Mouse (Mus musculus) liver, postnatal 0 days (tissue): ENCODE data around the gene 2310022A10Rik. TPM values are rescaled to one million over a fixed set of nuclear protein-coding genes. Genes with fewer than 3 reads are reported as not detected.
A peak's percentile ranks its signal among the peaks of the same experiment; 100 is the strongest.

Experiments used
- ATAC-seq: fragments of 200-750 bp; cut with Nextera tagmentation; 2 replicates; pipeline ENCODE4 v1.8.0; 2017; ENCODE audit warnings: mild to moderate bottlenecking, moderate library complexity
- DNase-seq: peaks from one replicate; pipeline ENCODE4 v3.0.0-alpha.2; 2016
- H3K27ac ChIP-seq: fragments of 300-500 bp; sonication (generic); 2 replicates; pipeline ENCODE4 v1.5.1; 2014; ENCODE audit warnings: antibody characterized with exemption, moderate library complexity, mild to moderate bottlenecking, low read depth
- H3K27me3 ChIP-seq: fragments of 300-500 bp; sonication (generic); 2 replicates; pipeline ENCODE4 v1.6.1; 2014; ENCODE audit warnings: low read length, control low read depth, mixed read lengths; ENCODE audit not compliant: insufficient read depth
- H3K36me3 ChIP-seq: fragments of 300-500 bp; sonication (generic); replicated peaks from 2 replicates; pipeline ENCODE4 v1.6.1; 2014; ENCODE audit warnings: mild to moderate bottlenecking, control low read depth, low read length, moderate library complexity, mixed read lengths; ENCODE audit not compliant: insufficient read depth
- H3K4me1 ChIP-seq: fragments of 300-500 bp; sonication (generic); 2 replicates; pipeline ENCODE4 v1.6.1; 2014; ENCODE audit warnings: antibody characterized with exemption, mild to moderate bottlenecking, control low read depth; ENCODE audit not compliant: insufficient read depth
- H3K4me2 ChIP-seq: fragments of 300-500 bp; sonication (generic); 2 replicates; pipeline ENCODE4 v1.6.1; 2014; ENCODE audit warnings: low read depth, mild to moderate bottlenecking, low read length, moderate library complexity, mixed read lengths
- H3K4me3 ChIP-seq: fragments of 300-500 bp; sonication (generic); 2 replicates; pipeline ENCODE4 v1.5.1; 2014; ENCODE audit warnings: low read depth, low read length
- H3K9ac ChIP-seq: fragments of 300-500 bp; sonication (generic); replicated peaks from 2 replicates; pipeline ENCODE4 v1.6.1; 2014; ENCODE audit warnings: mild to moderate bottlenecking, moderate library complexity
- H3K9me3 ChIP-seq: fragments of 300-500 bp; sonication (generic); 2 replicates; pipeline ENCODE4 v1.6.1; 2016; ENCODE audit warnings: mild to moderate bottlenecking, control low read depth, low read length, mixed read lengths
- CTCF ChIP-seq: sonication (generic); IDR thresholded peaks from 2 replicates; pipeline ENCODE4 v1.5.1; 2016; ENCODE audit warnings: antibody characterized with exemption, low read depth
- EP300 ChIP-seq: IDR thresholded peaks from 2 replicates; pipeline ENCODE4 v1.6.1; 2016; ENCODE audit warnings: antibody characterized with exemption, low read depth, mild to moderate bottlenecking
- WGBS: fragments of 180-500 bp; shearing (Covaris S2); extraction: QIAGEN DNeasy Blood & Tissue Kit; methylation state at CpG from one replicate; pipeline ENCODE4 v1.1.7; 2014; ENCODE audit not compliant: insufficient replicate concordance; 5-methylcytosine and 5-hydroxymethylcytosine counted together
- polyA plus RNA-seq: library from polyadenylated mRNA; unstranded; fragments of >200 nt; fragmentation: Nextera tagmentation; extraction: Ambion mirVana; gene quantifications from 2 replicates; pipeline ENCODE4 v1.2.1, GENCODE M21; 2015

The 2310022A10Rik gene
- polyA plus RNA-seq, 1 experiment from 2014 or later = 8.6 TPM

DNA sequence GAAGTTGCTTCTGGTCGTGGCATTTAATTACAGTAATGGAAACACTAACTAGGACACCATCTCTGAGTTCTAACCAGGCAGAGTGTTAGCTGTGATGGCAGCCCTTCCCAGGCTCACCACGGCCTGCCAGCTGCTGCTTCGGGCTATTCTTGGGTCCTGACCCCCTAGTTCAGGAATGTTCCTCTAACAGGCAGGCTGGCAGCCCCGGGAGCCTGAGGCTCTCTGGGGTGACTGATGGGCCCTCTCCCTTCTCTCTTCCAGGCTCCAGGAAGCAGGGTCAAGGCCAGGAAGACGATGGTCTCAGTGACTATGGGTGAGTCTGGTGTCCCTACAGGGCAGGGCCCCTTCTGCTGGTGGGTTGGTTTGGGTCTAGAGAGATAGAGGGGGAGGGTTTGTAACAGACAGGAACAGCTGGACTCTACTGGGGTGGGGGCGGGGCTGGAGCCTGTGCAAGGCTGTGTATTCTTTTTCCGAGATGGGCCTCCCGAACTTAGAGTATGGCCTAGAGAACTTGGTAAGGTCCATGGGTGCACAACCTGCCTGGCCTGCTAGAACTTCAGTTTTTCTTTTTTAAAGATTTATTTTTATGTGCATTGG, 7.4 kb downstream of the 2310022A10Rik start:
- no peaks in the 10 kb centered on the region for H3K9me3 ChIP-seq
- no peak overlapping the region for H3K9ac ChIP-seq
- H3K4me2 ChIP-seq = no peak overlapping the region
- TF ChIP-seq EP300 = no peak
- TF ChIP-seq CTCF = no peak
- H3K4me3 ChIP-seq = no peak overlapping the region
- no peaks in the 10 kb centered on the region for H3K27me3 ChIP-seq
- peaks cover 25% of the 10 kb centered on the region for H3K36me3 ChIP-seq
- ATAC-seq (no peak), DNase-seq (no peak)
- H3K4me1 ChIP-seq = no peaks in the 10 kb centered on the region
- H3K27ac ChIP-seq = no peak overlapping the region
- WGBS = 57% methylated on average over 8 of the region's 8 CpGs

- Histone ChIP-seq H3K4me3 (no peak overlapping the region), H3K4me2 (no peak overlapping the region), H3K9me3 (no peaks in the 10 kb centered on the region), H3K27ac (no peak overlapping the region), H3K27me3 (no peaks in the 10 kb centered on the region), H3K9ac (no peak overlapping the region), H3K4me1 (no peaks in the 10 kb centered on the region), H3K36me3 (peaks cover 28% of the 10 kb centered on the region)
- ATAC-seq (no peak), DNase-seq (no peak)
- TF ChIP-seq CTCF = no peak
- TF ChIP-seq EP300 = no peak
- WGBS = 53% methylated on average over 1 of the region's 1 CpGs
These were observed 7.9 kb downstream of the 2310022A10Rik start for GRCm38 (mm10) chr7:27560978-27561377.

DNA sequence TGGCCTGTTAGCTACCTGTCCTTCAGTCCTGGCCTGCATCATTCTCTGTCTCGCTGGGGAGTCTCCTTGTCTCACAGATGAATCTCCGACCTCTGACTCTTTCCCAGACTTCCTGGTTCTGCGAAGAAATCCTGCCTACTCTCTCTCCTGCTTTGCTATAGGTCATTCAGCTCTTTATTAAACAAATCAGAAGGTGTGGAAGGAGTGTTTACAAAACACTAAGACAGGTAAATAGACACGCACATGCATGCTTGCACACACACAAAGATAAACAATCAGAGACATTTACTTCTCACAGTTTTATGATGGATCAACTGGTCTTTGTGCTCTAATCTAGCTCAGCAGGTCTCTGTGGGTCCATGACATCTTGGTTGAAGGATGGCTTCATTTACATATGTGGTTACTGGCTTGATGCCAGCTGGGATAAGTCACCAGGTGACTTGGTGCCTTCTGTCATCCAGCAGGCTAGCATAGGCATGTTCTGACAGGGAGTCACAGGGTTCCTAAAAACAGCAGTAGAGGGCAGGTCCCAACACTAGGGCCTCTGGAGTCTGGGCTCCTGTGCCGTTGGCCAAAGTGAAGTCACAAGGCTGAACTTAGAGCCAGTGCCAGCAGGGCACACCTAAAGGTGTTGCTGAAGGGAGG, 16.7 kb downstream of the 2310022A10Rik start:
- Histone ChIP-seq H3K4me1 (no peaks in the 10 kb centered on the region), H3K27me3 (no peaks in the 10 kb centered on the region), H3K4me3 (no peak overlapping the region), H3K36me3 (peaks cover 46% of the 10 kb centered on the region), H3K27ac (no peak overlapping the region), H3K9ac (no peak overlapping the region), H3K9me3 (no peaks in the 10 kb centered on the region), H3K4me2 (no peak overlapping the region)
- DNase-seq = no peak
- TF ChIP-seq EP300 (no peak), CTCF (no peak)
- no peak for ATAC-seq
- WGBS = 80% methylated on average over 5 of the region's 5 CpGs

GRCm38 (mm10) chr7:27572133-27572532, 19.1 kb downstream of the 2310022A10Rik start:
- ATAC-seq = no peak
- H3K9me3 ChIP-seq = no peaks in the 10 kb centered on the region
- no peak for TF ChIP-seq CTCF
- no peak for TF ChIP-seq EP300
- no peaks in the 10 kb centered on the region for H3K27me3 ChIP-seq
- 79% methylated on average over 4 of the region's 4 CpGs for WGBS
- peaks cover 49% of the 10 kb centered on the region for H3K36me3 ChIP-seq
- no peaks in the 10 kb centered on the region for H3K4me1 ChIP-seq
- no peak overlapping the region for H3K4me3 ChIP-seq
- no peak overlapping the region for H3K4me2 ChIP-seq
- H3K9ac ChIP-seq = no peak overlapping the region
- DNase-seq = no peak
- H3K27ac ChIP-seq = no peak overlapping the region

DNA sequence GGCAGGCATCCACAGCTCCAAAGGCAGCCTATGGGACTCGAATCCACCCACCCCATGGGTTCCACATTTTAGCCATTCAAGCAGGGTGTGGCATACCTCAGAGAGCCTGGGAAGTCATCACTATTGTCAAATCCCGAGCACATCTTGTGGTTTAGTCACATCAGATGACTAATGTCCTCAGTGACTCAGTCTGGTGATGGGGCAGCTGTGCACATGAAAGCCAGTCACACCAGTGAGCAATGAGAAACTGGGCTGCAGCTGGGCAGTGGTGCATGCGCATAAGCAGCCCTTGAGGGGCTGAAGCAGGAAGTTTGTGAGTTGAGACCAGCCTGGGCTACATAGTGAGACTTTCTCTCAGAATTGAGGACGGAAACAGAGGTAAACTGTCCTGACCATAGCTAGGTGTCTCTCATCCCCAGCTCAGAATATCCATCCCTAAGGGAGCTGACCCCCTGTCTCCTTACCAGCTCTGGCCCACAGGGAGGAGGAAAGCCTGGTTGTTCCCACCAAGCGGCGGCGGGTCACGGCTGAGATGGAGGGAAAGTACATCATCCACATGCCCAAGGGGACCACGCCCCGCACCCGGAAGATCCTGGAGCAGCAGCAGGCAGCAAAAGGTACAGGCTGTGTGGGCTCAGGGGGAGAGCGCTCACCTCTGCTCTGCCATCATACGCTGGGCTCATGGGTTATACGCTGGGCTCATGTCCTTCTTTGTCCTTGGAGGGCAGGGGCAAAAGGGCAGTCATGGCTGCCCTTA, 21.3 kb downstream of the 2310022A10Rik start:
- 88% methylated on average over 14 of the region's 14 CpGs for WGBS
- no peak for DNase-seq
- Histone ChIP-seq H3K4me1 (no peaks in the 10 kb centered on the region), H3K4me2 (no peak overlapping the region), H3K27ac (no peak overlapping the region), H3K4me3 (no peak overlapping the region), H3K27me3 (no peaks in the 10 kb centered on the region), H3K9ac (no peak overlapping the region), H3K9me3 (no peaks in the 10 kb centered on the region), H3K36me3 (peaks cover 39% of the 10 kb centered on the region)
- ATAC-seq = no peak
- TF ChIP-seq EP300 (no peak), CTCF (no peak)

- ATAC-seq = peak; percentile 55; the same call in 1 of the 2 replicates
- Histone ChIP-seq H3K9ac (no peak overlapping the region), H3K27me3 (no peaks in the 10 kb centered on the region), H3K36me3 (peaks cover 50% of the 10 kb centered on the region), H3K4me3 (no peak overlapping the region), H3K9me3 (no peaks in the 10 kb centered on the region), H3K4me2 (no peak overlapping the region), H3K27ac (0 out of 2 replicates have a peak overlapping the region, but pooled peaks have one; percentile 22), H3K4me1 (no peaks in the 10 kb centered on the region)
- no peak for TF ChIP-seq EP300
- peak; percentile 74 for TF ChIP-seq CTCF
- 61% methylated on average over 6 of the region's 6 CpGs for WGBS
- peak; percentile 63 for DNase-seq
These were observed 23.9 kb downstream of the 2310022A10Rik start for GRCm38 (mm10) chr7:27576914-27577313.
